Mouse (Mus musculus) telencephalon, adult 2 months (tissue): ENCODE results near the gene Dpp4.

Experiments used
- DNase-seq: peaks from one replicate; pipeline ENCODE4 v3.0.0-alpha.2; 2011; ENCODE audit warnings: low read depth, low spot score

Dpp4 gene

DNA sequence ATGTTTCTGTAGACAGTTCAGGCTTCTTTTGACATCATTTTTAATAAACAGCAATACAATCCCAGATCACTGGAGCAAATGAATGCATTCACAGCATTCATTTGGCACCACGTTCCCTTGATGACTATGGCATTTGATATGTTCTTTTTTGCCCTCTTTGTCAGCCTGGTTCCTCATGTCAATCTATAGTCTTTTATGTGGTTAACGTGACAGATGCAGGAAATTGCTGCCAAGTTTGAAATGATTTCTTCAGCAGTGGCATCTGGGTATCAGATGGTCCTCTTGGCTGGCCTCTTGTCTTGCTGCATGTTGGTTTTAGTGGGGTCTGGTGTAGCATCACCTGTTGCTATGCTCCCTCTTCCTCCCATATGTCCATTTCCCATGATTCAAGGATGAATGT, 118.2 kb downstream of the Dpp4 start:
- DNase-seq: no peak

DNA sequence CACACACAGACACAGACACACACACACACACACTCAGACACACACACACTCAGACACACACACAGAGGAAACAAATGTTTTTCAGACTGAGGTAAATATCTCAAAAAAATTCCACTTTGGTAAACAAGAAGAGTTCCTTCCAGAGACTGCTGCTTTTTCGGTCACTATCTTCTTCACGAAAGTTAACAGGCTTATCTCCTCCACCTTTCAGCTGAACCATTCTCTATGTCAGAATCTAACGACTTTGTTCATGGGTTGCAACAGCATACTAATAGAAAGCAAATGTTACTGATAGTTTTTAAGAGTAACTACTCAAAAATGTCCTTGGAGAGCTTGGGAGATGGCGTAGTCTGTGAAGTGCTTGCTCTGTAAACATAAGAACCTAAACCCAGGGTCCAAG, 124.5 kb downstream of the Dpp4 start:
- no peak for DNase-seq

DNA sequence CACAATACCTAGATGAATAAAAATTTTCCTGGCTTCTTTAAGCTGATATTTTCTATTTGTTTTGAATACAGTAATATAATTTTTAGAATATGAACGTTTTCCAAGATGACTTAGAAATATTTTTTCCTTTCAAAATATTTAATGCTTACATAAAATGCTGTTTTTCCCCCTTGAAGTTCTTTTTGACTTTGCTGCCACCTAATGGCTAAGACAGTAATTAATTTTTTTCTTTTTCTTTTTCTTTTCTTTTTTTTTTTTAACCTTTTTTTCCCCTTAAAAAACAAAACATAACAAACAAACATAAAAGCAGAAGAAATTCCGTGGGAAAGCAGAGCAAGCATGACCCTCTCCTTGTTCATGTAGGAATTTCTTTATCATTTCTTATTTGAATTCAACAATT, 126.2 kb downstream of the Dpp4 start:
- no peak for DNase-seq

DNA sequence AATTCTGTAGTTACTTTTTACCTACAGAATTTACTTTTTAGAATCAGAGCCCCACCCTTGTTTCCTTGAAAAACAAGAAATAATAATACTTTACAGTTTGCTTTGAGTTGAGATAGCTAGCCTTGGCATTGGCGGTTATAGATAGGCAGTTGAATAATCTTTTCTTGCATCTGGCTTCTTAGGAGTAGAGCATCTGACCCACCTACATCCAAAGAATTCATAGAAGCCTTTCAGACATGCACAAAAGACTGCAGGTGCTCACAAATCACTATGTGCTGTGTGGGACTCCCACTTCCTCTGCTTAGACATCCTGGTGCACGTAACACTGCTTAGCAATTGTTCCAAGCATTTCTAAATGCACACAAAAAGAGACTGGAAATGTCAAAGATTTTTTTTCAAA, 127.0 kb downstream of the Dpp4 start:
- no peak for DNase-seq
